Mouse (Mus musculus): Measurements from ENCODE around the gene Lclat1. TPM values are rescaled to one million over a fixed set of nuclear protein-coding genes. Genes with fewer than 3 reads are reported as not detected.

The Lclat1 gene
- polyA plus RNA-seq, 1 experiment from 2014 or later, result 10.8 TPM

DNA sequence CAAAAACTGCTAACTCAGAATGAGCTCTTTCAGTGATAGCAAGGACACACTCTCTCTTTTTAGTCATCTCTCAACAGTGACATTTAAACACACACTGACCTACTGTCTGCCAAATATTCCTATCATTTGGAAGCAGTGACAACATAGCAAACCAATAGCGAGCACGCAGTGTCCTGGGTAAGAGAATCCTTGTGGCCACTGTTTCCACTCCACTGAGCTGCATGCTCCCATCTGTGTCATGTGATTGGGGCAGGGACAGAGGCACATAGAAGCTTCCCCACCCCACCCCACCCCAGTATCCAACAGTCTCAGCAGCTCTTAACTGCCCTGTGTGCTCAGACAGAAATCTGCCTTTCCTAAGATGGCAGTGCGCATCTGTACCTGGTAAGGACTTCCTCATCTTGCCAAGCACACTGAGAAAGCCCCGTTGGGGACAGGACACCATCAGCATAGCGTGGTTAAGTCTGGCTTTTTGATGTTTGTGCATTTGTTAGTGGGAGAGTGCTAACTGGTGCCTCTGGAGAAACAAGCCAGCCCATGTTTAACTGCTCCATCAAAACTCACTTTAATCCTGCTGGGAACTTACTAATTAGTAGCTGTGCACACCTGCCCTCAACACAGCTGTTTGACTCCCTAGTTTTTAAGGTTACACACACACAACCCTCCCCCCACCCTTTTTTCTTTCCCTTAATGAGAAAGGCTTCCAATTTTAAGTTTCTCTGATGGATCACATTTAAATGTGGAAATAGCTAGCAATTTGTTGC is 133.5 kb downstream of the Lclat1 start:
- Histone ChIP-seq H3K4me1 (0 out of 2 replicates have a peak, but pooled peaks cover 7% of the 10 kb centered on the region), H3K27ac (no peak overlapping the region), H3K9me3 (no peaks in the 10 kb centered on the region), H3K9ac (no peak overlapping the region), H3K36me3 (replicated peaks) (0 out of 2 replicates have a peak, but pooled peaks cover 2% of the 10 kb centered on the region), H3K4me2 (no peak overlapping the region), H3K27me3 (no peaks in the 10 kb centered on the region), H3K4me3 (replicated peaks) (no peak overlapping the region)
- no peak for ATAC-seq (ENCODE audit: low FRiP score)
- 78% methylated on average over 5 of the region's 5 CpGs for WGBS

DNA sequence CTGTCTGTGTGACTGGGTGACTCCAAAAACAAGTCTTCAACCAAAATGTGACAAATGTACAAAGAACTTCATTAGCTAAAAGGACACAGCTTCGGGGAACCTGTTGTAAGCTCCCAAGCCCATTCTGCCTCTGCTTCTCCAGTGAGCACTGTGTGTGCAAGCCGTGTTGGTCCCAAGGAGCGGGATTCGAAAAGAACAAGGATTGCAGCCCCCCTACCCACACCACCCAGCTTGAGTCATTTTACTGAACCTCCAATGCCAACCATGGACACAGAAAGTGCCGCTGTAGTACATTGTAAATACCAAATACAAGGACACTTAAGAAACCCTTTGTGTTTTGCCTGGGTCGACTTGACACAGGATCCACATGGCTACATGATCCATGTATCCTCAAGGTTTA is 135.9 kb downstream of the Lclat1 start:
- no peaks in the 10 kb centered on the region for H3K27me3 ChIP-seq
- H3K27ac ChIP-seq, result no peak overlapping the region
- H3K9ac ChIP-seq, result no peak overlapping the region
- WGBS, result 89% methylated on average over 6 of the region's 6 CpGs
- H3K4me1 ChIP-seq, result peaks cover 7% of the 10 kb centered on the region; the same call in 1 of the 2 replicates
- ATAC-seq (ENCODE audit: low FRiP score), result no peak
- no peaks in the 10 kb centered on the region for H3K9me3 ChIP-seq
- H3K36me3 ChIP-seq (replicated peaks), result 0 out of 2 replicates have a peak, but pooled peaks cover 2% of the 10 kb centered on the region
- H3K4me3 ChIP-seq (replicated peaks), result no peak overlapping the region
- H3K4me2 ChIP-seq, result no peak overlapping the region

DNA sequence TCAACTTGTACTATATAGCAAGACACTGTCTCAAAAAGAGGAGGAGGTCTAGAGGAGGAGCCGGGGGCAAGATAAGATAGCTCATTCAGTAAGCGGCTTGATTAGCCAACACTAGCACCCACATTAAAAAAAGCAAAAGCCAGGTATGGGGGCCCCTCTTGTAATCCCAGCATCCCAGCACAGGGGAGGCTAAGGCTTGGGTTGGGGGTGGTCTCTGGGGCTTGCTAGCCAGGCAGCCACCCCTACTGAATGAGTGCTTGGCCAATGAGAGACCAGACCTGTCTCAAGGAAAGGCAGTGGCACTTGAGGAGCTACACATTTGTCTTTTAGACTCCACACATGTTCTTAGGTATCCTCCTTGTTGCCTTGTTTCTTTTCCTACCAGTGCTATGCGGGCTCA is 136.8 kb downstream of the Lclat1 start:
- Histone ChIP-seq H3K4me2 (no peak overlapping the region), H3K27me3 (no peaks in the 10 kb centered on the region), H3K4me3 (replicated peaks) (no peak overlapping the region), H3K36me3 (replicated peaks) (0 out of 2 replicates have a peak, but pooled peaks cover 2% of the 10 kb centered on the region), H3K4me1 (peaks cover 7% of the 10 kb centered on the region; the same call in 1 of the 2 replicates), H3K9me3 (no peaks in the 10 kb centered on the region), H3K9ac (no peak overlapping the region), H3K27ac (no peak overlapping the region)
- WGBS, result 89% methylated on average over 3 of the region's 3 CpGs
- ATAC-seq (ENCODE audit: low FRiP score), result no peak

DNA sequence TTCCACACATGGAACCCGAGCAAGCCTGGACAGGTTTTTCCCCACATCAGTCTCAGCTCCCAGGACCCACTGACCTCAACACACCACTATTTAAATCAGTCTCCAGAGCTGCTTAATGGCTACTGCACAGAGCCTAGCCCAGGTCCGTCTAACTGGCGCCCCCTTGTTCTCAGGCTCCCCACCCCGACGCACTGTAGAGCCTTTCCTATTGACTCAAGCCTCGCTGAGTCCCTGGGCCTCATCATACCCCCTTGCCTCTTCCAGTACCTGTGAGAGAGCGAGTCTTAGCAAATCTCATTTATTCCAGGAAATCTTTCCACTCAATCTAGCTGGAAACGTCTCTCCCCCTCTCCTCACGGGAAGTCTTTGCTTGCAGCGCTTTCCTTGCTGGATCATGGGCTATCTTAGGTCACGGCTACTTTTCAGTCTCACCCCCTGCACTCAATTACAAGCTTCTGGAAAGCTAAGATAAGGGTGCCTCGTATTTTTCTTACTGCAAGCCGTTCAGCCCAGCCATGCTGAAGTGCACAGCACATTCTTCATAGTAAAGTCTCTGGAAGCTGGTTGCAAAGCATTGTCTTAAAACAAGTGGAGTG is 137.4 kb downstream of the Lclat1 start:
- 82% methylated on average over 13 of the region's 13 CpGs for WGBS
- H3K27me3 ChIP-seq, result no peaks in the 10 kb centered on the region
- H3K36me3 ChIP-seq (replicated peaks), result no peaks in the 10 kb centered on the region
- no peak overlapping the region for H3K4me3 ChIP-seq (replicated peaks)
- no peak overlapping the region for H3K27ac ChIP-seq
- no peak overlapping the region for H3K4me2 ChIP-seq
- no peak for ATAC-seq (ENCODE audit: low FRiP score)
- peaks cover 7% of the 10 kb centered on the region; the same call in 1 of the 2 replicates for H3K4me1 ChIP-seq
- no peaks in the 10 kb centered on the region for H3K9me3 ChIP-seq
- H3K9ac ChIP-seq, result no peak overlapping the region

DNA sequence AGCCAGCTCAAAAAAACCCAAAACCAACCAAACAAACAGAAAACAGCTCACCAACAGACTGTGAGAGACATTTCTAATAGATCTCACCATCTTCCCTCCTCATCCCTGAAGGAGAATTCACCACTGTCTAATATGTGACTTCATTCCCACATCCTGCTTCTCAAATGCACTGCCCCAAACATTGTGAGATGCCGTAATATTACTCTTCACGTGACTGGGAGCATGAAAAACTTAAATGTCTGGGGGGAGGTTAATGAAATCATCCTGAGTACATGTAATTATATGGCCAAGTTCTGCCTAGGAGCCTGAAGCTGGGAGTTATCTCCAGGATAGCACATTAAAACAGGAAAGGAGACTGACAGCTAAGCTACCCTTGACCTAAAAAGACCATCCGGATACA is 138.3 kb downstream of the Lclat1 start:
- Histone ChIP-seq H3K27ac (no peak overlapping the region), H3K4me3 (replicated peaks) (no peak overlapping the region)
- WGBS, result 88% methylated on average over 3 of the region's 3 CpGs

DNA sequence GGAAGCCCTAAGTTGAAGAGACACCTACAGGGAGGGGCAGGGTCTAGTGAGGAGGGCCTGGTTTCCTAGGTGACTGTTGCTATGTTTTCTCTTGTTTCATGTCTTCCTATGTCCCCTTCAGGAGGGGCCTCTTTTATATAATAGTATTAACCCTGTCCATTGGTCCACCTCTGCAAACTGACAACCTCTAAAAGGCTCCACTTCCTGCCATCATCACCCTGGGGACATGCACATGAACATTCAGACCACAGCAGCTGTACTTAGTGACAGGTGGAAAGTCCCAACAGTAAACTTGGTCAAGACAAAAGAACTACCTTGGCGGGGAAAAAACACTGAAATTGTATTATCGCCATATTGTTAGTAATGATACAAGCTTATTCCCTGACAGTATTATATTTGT is 139.1 kb downstream of the Lclat1 start:
- no peak for ATAC-seq (ENCODE audit: low FRiP score)
- H3K4me2 ChIP-seq, result no peak overlapping the region
- H3K36me3 ChIP-seq (replicated peaks), result no peaks in the 10 kb centered on the region
- H3K4me3 ChIP-seq (replicated peaks), result no peak overlapping the region
- peaks cover 3% of the 10 kb centered on the region; the same call in 1 of the 2 replicates for H3K4me1 ChIP-seq
- no peaks in the 10 kb centered on the region for H3K9me3 ChIP-seq
- H3K27ac ChIP-seq, result no peak overlapping the region
- H3K27me3 ChIP-seq, result no peaks in the 10 kb centered on the region
- H3K9ac ChIP-seq, result no peak overlapping the region
- 93% methylated on average over 2 of the region's 2 CpGs for WGBS

More for the DNA sequence above, 138.3 kb downstream of the Lclat1 start:
- no peaks in the 10 kb centered on the region for H3K36me3 ChIP-seq (replicated peaks)
- H3K9ac ChIP-seq, result no peak overlapping the region
- H3K27me3 ChIP-seq, result no peaks in the 10 kb centered on the region
- H3K4me2 ChIP-seq, result no peak overlapping the region
- H3K4me1 ChIP-seq, result peaks cover 4% of the 10 kb centered on the region; the same call in 1 of the 2 replicates
- H3K9me3 ChIP-seq, result no peaks in the 10 kb centered on the region
- no peak for ATAC-seq (ENCODE audit: low FRiP score)

DNA sequence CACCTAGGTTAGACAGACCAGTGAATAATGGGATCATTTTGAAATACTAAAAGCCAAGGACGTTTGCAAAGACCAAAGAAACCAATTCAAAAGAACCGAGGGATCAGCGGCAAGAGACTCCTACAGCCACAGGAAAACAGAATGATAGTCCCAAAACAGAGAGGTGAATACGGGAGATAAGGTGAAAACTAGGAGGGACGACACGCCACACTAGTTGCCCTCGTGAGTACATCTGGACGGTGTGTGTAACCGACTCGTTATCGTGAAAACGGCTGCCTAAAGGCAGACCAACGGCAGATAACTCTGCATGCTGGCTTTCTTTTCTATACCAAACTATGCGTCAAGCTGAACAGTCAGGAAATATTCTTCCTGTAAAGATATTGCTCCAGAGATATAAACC is 140.0 kb downstream of the Lclat1 start:
- Histone ChIP-seq H3K27ac (no peak overlapping the region), H3K4me3 (replicated peaks) (no peak overlapping the region), H3K9ac (no peak overlapping the region), H3K4me2 (no peak overlapping the region), H3K27me3 (no peaks in the 10 kb centered on the region), H3K4me1 (peaks cover 3% of the 10 kb centered on the region; the same call in 1 of the 2 replicates), H3K36me3 (replicated peaks) (no peaks in the 10 kb centered on the region), H3K9me3 (no peaks in the 10 kb centered on the region)
- ATAC-seq (ENCODE audit: low FRiP score), result no peak
- WGBS, result 91% methylated on average over 14 of the region's 14 CpGs

DNA sequence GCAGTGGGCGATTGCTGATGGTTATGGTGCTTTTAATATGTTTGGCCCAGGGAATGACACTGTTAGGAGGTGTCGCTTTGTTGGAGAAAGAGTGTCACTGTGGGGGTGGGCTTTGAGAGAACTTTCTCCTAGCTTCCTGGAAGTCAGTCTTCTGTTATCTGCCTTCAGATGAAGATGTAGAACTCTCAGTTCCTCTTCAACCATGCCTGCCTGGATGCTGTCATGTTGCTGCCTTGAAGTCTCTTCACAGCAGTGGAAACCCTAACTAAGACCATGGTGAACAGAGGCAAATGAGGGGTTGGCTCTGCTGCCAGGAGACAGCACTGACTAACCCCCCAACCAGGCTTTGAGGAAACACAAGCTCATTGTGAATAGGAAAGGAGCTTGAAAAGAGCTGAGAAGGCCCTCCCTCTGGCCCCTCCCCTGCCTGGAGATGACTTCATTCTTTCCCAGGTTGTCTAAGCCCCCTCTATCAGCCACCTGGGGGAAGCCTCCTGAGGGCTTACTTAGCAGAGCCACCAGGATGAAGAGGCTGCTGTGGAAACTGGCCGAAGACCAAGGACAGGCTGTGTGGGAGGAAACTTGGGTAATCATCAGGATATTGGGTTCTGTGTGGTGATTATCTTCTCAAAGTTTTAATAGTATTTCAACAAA is 142.8 kb downstream of the Lclat1 start:
- H3K4me2 ChIP-seq, result no peak overlapping the region
- H3K4me1 ChIP-seq, result peaks cover 3% of the 10 kb centered on the region; the same call in 1 of the 2 replicates
- no peak overlapping the region for H3K9ac ChIP-seq
- no peaks in the 10 kb centered on the region for H3K9me3 ChIP-seq
- no peak overlapping the region for H3K4me3 ChIP-seq (replicated peaks)
- 95% methylated on average over 3 of the region's 3 CpGs for WGBS
- H3K27ac ChIP-seq, result no peak overlapping the region
- no peak for ATAC-seq (ENCODE audit: low FRiP score)
- no peaks in the 10 kb centered on the region for H3K27me3 ChIP-seq
- H3K36me3 ChIP-seq (replicated peaks), result no peaks in the 10 kb centered on the region

DNA sequence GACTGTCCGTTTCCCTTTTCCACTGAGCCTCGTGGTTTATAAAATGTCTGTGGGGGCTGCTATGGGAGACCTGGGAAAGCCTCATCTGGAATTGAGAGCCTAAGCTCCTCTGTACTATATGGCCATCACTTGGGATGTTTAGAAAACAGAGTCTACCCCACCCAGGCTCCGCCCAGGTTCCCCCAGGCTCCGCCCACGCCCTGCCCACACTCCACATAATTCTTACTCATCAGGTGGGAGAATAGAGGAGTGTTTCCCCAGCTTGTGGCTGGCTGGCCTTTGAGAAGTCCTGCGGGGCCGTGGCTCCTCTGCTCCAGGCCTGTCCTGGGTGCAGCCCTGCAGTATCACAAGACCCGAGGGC is 143.3 kb downstream of the Lclat1 start:
- Histone ChIP-seq H3K9ac (no peak overlapping the region), H3K4me2 (no peak overlapping the region), H3K27me3 (no peaks in the 10 kb centered on the region), H3K27ac (no peak overlapping the region), H3K4me1 (peaks cover 3% of the 10 kb centered on the region; the same call in 1 of the 2 replicates), H3K9me3 (no peaks in the 10 kb centered on the region), H3K36me3 (replicated peaks) (no peaks in the 10 kb centered on the region), H3K4me3 (replicated peaks) (no peak overlapping the region)
- 68% methylated on average over 8 of the region's 8 CpGs for WGBS
- no peak for ATAC-seq (ENCODE audit: low FRiP score)

DNA sequence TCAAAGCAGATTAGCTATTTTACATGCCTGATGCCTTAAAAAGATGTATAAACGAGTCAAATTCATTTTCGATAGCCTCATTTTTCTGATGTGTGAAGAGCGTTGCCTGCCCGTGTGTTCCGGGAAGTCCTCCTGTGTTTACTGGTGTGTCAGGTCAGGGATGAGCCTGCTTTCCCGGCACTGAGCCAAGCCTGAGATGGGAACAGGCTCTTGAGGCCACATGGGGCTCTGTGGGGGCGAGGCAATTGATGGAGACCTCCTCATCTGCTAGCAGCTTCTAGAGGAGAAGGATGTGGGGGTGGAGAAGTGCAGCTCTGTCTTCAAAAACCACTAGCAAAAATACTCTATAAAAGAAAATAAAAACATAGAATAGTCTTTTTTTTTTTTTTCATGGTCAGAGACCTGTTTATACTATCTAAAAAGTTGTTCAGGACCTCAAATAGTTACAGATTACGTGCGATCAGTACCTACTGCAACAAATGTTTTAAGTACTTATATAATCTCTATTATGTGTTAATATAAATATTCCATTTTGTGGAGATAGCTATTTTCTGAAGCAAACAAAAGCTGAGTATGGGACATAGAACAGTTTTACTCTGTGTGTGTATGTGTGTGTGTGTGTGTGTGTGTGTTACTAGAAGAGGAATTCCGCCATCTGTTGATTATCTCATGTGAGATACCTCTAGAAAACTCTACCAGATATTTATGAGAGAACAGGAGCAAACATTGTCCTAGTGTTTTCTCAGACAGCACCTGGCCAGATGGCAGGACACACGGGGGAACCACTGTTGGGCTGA is 144.2 kb downstream of the Lclat1 start:
- no peaks in the 10 kb centered on the region for H3K27me3 ChIP-seq
- no peak overlapping the region for H3K4me3 ChIP-seq (replicated peaks)
- no peak overlapping the region for H3K9ac ChIP-seq
- H3K4me2 ChIP-seq, result no peak overlapping the region
- H3K4me1 ChIP-seq, result peaks cover 3% of the 10 kb centered on the region; the same call in 1 of the 2 replicates
- H3K27ac ChIP-seq, result no peak overlapping the region
- H3K36me3 ChIP-seq (replicated peaks), result no peaks in the 10 kb centered on the region
- WGBS, result 66% methylated on average over 11 of the region's 11 CpGs
- no peak for ATAC-seq (ENCODE audit: low FRiP score)
- H3K9me3 ChIP-seq, result no peaks in the 10 kb centered on the region

DNA sequence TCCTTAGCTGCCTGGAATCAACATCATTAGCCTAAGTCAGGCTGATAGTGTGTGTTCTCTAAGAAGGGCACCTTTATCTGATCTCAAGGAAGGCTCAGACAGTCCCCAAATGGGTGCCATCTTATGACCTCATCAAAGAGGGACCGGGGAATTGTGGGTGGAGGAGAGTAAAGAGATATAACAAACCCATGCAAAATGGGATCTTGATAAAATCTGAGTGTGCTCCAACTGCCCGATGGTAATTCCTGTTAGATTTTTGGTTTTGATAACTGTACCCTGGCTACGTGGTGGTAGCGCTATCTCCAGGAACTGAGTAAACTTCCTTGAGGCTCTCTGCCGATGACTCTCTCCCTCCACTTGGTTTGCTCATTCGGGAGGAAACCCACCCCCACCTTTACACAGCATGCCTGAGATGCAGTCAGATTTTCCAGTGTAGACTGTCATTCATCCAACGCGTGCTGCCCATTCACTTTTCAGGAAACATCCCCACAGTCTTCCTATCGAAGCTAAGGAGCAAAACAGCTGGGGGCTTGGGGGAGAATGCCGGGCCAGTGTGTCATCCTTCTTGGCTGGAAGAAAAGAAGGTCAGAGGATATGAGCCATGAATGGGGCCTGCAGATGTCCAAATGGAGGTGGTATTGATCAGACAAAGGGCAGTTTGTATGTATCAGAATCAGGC is 145.6 kb downstream of the Lclat1 start:
- H3K9me3 ChIP-seq, result no peaks in the 10 kb centered on the region
- H3K36me3 ChIP-seq (replicated peaks), result no peaks in the 10 kb centered on the region
- H3K27ac ChIP-seq, result no peak overlapping the region
- no peak overlapping the region for H3K4me2 ChIP-seq
- H3K27me3 ChIP-seq, result no peaks in the 10 kb centered on the region
- no peak overlapping the region for H3K9ac ChIP-seq
- WGBS, result 83% methylated on average over 10 of the region's 10 CpGs
- peaks cover 5% of the 10 kb centered on the region; the same call in 1 of the 2 replicates for H3K4me1 ChIP-seq
- no peak for ATAC-seq (ENCODE audit: low FRiP score)
- no peak overlapping the region for H3K4me3 ChIP-seq (replicated peaks)
